Mouse (Mus musculus) intestine, embryonic 16.5 days (tissue): ENCODE measurements around the gene Dpp4. TPM values are rescaled to one million over a fixed set of nuclear protein-coding genes. Genes with fewer than 3 reads are reported as not detected.

Experiments used
- ATAC-seq: fragments of 200-750 bp; cut with Nextera tagmentation; 2 replicates; pipeline ENCODE4 v1.8.0; 2017; ENCODE audit warnings: moderate TSS enrichment, moderate library complexity
- H3K27ac ChIP-seq: fragments of 300-500 bp; sonication (generic); 2 replicates; pipeline ENCODE4 v1.5.1; 2014; ENCODE audit warnings: mild to moderate bottlenecking, low read length
- H3K27me3 ChIP-seq: fragments of 300-500 bp; sonication (generic); replicated peaks from 2 replicates; pipeline ENCODE4 v1.6.1; 2014; ENCODE audit warnings: low read length, control low read depth, mixed read lengths; ENCODE audit not compliant: control insufficient read depth, insufficient read depth
- H3K36me3 ChIP-seq: fragments of 300-500 bp; sonication (generic); 2 replicates; pipeline ENCODE4 v1.6.1; 2014; ENCODE audit warnings: low read length, control low read depth; ENCODE audit not compliant: control insufficient read depth, insufficient read depth
- H3K4me1 ChIP-seq: fragments of 300-500 bp; sonication (generic); 2 replicates; pipeline ENCODE4 v1.6.1; 2014; ENCODE audit warnings: low read length, control low read depth, mixed read lengths; ENCODE audit not compliant: control insufficient read depth, insufficient read depth
- H3K4me2 ChIP-seq: fragments of 300-500 bp; sonication (generic); 2 replicates; pipeline ENCODE4 v1.6.1; 2014; ENCODE audit warnings: low read depth, low read length, control low read depth
- H3K4me3 ChIP-seq: fragments of 300-500 bp; sonication (generic); 2 replicates; pipeline ENCODE4 v1.5.1; 2014; ENCODE audit warnings: mild to moderate bottlenecking, low read length
- H3K9ac ChIP-seq: fragments of 300-500 bp; sonication (generic); 2 replicates; pipeline ENCODE4 v1.6.1; 2014; ENCODE audit warnings: low read depth, low read length
- H3K9me3 ChIP-seq: fragments of 300-500 bp; sonication (generic); 2 replicates; pipeline ENCODE4 v1.6.1; 2016; ENCODE audit warnings: low read length, control low read depth; ENCODE audit not compliant: control insufficient read depth
- WGBS: fragments of 180-500 bp; shearing (Covaris S2); extraction: QIAGEN DNeasy Blood & Tissue Kit; methylation state at CpG from one replicate; pipeline ENCODE4 v1.1.7; 2014; 5-methylcytosine and 5-hydroxymethylcytosine counted together
- polyA plus RNA-seq: library from polyadenylated mRNA; unstranded; fragments of >200 nt; fragmentation: Nextera tagmentation; extraction: Ambion mirVana; gene quantifications from 2 replicates; pipeline ENCODE4 v1.2.1, GENCODE M21; 2015

Dpp4 gene
- polyA plus RNA-seq, 1 experiment from 2014 or later, result 85.0 TPM

DNA sequence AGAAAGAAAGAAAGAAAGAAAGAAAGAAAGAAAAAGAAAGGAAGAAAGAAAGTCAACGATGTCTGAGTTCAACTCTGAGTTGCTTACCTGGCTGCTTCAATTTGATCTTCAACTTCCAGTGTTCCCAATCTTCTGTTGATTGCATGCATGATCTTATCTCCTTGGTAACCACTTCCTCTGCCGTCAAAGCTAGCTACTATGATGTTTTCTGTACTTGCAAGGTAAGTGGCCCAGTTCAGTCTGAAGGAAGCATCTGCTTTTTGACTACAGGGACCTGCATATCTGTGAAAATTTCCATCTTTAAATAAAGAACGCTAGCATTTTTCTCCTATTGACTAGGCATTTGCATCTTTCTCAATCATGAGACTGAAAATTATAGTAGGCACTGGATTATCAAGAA lies 60.0 kb downstream of the Dpp4 start:
- Histone ChIP-seq H3K27me3 (no peaks in the 10 kb centered on the region), H3K9me3 (no peaks in the 10 kb centered on the region), H3K4me2 (no peak overlapping the region), H3K27ac (no peak overlapping the region), H3K4me1 (no peaks in the 10 kb centered on the region), H3K4me3 (no peak overlapping the region), H3K9ac (no peak overlapping the region), H3K36me3 (no peaks in the 10 kb centered on the region)
- ATAC-seq, result no peak
- WGBS, result 76% methylated on average over 3 of the region's 3 CpGs

DNA sequence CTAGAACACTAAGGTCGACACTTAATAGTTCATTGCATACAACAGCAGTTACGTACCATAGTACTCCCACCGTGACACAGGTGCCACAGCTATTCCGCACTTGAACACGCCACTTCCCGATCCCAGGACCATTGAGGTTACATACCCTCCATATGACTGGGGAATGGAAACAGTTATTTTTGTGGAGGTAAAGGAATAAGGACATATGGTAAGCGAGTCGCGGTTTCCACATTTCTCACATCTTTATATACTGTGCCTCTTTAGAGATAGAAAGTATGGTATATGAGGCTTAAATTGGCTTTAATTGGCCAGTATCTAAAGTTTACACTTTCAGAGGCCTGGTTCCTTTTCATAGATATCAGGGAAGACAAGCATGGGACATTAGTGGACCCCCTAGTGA lies 64.3 kb downstream of the Dpp4 start:
- Histone ChIP-seq H3K4me3 (no peak overlapping the region), H3K36me3 (no peaks in the 10 kb centered on the region), H3K9ac (no peak overlapping the region), H3K27me3 (no peaks in the 10 kb centered on the region), H3K27ac (no peak overlapping the region), H3K4me2 (no peak overlapping the region), H3K4me1 (no peaks in the 10 kb centered on the region), H3K9me3 (no peaks in the 10 kb centered on the region)
- WGBS, result 95% methylated on average over 9 of the region's 9 CpGs
- ATAC-seq, result no peak

- no peaks in the 10 kb centered on the region for H3K27me3 ChIP-seq
- H3K27ac ChIP-seq, result no peak overlapping the region
- no peak overlapping the region for H3K4me2 ChIP-seq
- WGBS, result 26% methylated on average over 1 of the region's 1 CpGs
- H3K9me3 ChIP-seq, result no peaks in the 10 kb centered on the region
- H3K9ac ChIP-seq, result no peak overlapping the region
- no peak for ATAC-seq
- no peak overlapping the region for H3K4me3 ChIP-seq
- no peaks in the 10 kb centered on the region for H3K36me3 ChIP-seq
- H3K4me1 ChIP-seq, result no peaks in the 10 kb centered on the region
These were observed 65.3 kb downstream of the Dpp4 start for GRCm38 (mm10) chr2:62346771-62347170.

GRCm38 (mm10) chr2:62344367-62344766 lies 67.7 kb downstream of the Dpp4 start:
- Histone ChIP-seq H3K9ac (no peak overlapping the region), H3K4me1 (no peaks in the 10 kb centered on the region), H3K4me2 (no peak overlapping the region), H3K36me3 (no peaks in the 10 kb centered on the region), H3K27me3 (no peaks in the 10 kb centered on the region), H3K27ac (no peak overlapping the region), H3K4me3 (no peak overlapping the region), H3K9me3 (no peaks in the 10 kb centered on the region)
- ATAC-seq, result no peak
- WGBS, result 54% methylated on average over 6 of the region's 6 CpGs

GRCm38 (mm10) chr2:62341734-62342128 lies 70.3 kb downstream of the Dpp4 start:
- no peak overlapping the region for H3K4me3 ChIP-seq
- no peak overlapping the region for H3K27ac ChIP-seq
- H3K4me2 ChIP-seq, result no peak overlapping the region
- H3K27me3 ChIP-seq, result no peaks in the 10 kb centered on the region
- H3K36me3 ChIP-seq, result no peaks in the 10 kb centered on the region
- no peak for ATAC-seq
- no peak overlapping the region for H3K9ac ChIP-seq
- no peaks in the 10 kb centered on the region for H3K9me3 ChIP-seq
- no peaks in the 10 kb centered on the region for H3K4me1 ChIP-seq
- WGBS, result 67% methylated on average over 14 of the region's 14 CpGs

- no peak for ATAC-seq
These were observed 70.8 kb downstream of the Dpp4 start for GRCm38 (mm10) chr2:62341061-62341733.

GRCm38 (mm10) chr2:62339222-62339944 lies 72.6 kb downstream of the Dpp4 start:
- no peaks in the 10 kb centered on the region for H3K36me3 ChIP-seq
- H3K4me1 ChIP-seq, result no peaks in the 10 kb centered on the region
- no peak for ATAC-seq
- H3K9me3 ChIP-seq, result no peaks in the 10 kb centered on the region
- no peak overlapping the region for H3K27ac ChIP-seq
- H3K9ac ChIP-seq, result no peak overlapping the region
- H3K4me3 ChIP-seq, result no peak overlapping the region
- no peak overlapping the region for H3K4me2 ChIP-seq
- no peaks in the 10 kb centered on the region for H3K27me3 ChIP-seq
- 74% methylated on average over 4 of the region's 4 CpGs for WGBS

More at GRCm38 (mm10) chr2:62341061-62341733, 70.8 kb downstream of the Dpp4 start:
- no peak overlapping the region for H3K9ac ChIP-seq
- no peaks in the 10 kb centered on the region for H3K27me3 ChIP-seq
- H3K4me2 ChIP-seq, result no peak overlapping the region
- no peaks in the 10 kb centered on the region for H3K4me1 ChIP-seq
- 78% methylated on average over 3 of the region's 3 CpGs for WGBS
- no peak overlapping the region for H3K27ac ChIP-seq
- H3K9me3 ChIP-seq, result no peaks in the 10 kb centered on the region
- no peak overlapping the region for H3K4me3 ChIP-seq
- H3K36me3 ChIP-seq, result no peaks in the 10 kb centered on the region

DNA sequence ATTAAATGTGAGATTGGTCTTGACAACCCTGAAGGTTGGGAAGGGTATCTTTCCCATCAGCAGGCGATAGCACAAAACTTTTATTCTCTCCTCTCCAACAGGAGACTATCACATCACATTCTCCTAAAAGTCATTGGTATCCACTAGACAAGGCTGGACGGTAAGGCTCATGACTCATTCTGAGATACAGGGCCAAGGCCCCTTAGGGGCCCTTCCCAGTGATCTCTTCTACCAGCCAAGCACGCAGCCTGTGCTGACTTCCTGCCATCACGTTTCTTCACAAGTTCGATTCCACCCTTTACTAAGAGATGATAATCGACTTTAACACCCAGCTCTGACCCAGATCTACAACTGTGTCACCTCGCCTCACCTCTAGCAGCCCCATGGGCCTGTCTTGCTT lies 74.9 kb downstream of the Dpp4 start:
- H3K9me3 ChIP-seq, result no peaks in the 10 kb centered on the region
- no peak overlapping the region for H3K4me2 ChIP-seq
- no peaks in the 10 kb centered on the region for H3K4me1 ChIP-seq
- H3K9ac ChIP-seq, result no peak overlapping the region
- no peak overlapping the region for H3K27ac ChIP-seq
- H3K36me3 ChIP-seq, result no peaks in the 10 kb centered on the region
- no peaks in the 10 kb centered on the region for H3K27me3 ChIP-seq
- H3K4me3 ChIP-seq, result no peak overlapping the region
- 89% methylated on average over 7 of the region's 7 CpGs for WGBS
- no peak for ATAC-seq

DNA sequence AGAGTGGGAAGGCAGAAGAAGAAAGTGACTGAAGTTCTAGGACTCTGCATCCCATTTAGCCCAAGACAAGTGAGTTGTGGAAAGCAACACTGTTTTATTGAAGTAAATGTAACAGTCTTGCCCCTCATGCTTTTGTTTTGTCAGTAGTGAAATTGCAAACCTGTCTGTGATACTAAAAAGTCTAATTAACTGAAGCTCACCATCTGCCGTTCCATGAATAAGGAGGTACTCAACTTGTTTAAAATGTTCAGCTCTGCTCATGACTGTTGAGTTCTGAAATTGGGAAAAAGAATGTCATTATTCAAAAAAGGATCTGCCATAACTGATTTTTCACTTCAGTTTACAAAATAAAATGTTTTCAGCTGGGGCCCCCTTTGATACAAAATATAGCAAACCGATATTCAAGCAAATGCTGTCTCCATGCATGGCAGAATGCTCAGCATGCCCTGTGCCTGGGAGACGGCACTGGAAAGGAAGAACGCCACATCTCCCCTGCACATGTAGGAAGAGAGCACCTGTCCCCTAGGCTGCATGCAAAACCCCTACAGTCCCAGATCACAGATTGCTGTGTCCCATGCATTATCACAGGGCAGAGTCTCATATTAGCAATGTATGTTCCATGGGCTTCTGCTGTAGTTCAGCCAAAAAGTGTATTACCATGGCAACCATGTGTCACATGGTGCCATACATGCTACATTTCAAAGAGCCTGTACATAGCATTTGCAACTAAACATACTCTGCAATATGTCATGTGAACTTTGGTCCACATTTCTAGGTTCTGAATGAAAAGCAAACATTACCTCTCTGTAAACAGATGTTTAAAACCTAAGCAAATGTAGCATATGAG lies 77.4 kb downstream of the Dpp4 start:
- no peaks in the 10 kb centered on the region for H3K27me3 ChIP-seq
- H3K9me3 ChIP-seq, result no peaks in the 10 kb centered on the region
- no peaks in the 10 kb centered on the region for H3K36me3 ChIP-seq
- no peak overlapping the region for H3K4me2 ChIP-seq
- no peak for ATAC-seq
- H3K9ac ChIP-seq, result no peak overlapping the region
- no peaks in the 10 kb centered on the region for H3K4me1 ChIP-seq
- no peak overlapping the region for H3K4me3 ChIP-seq
- 84% methylated on average over 4 of the region's 4 CpGs for WGBS
- H3K27ac ChIP-seq, result no peak overlapping the region
